Mouse (Mus musculus) lung, postnatal 25 days (tissue): Measurements from ENCODE around the gene Lamtor3.
A peak's percentile ranks its signal among the peaks of the same experiment; 100 is the strongest.
"Not testable (repeated sequence)": the region's sequence is repeated elsewhere in the genome, so short reads cannot be mapped to it uniquely, and the experiment has no call there.

ENCODE experiments used
- DNase-seq: peaks from one replicate; pipeline ENCODE4 v3.0.0; 2022; ENCODE audit warnings: low spot score

Lamtor3 gene

GRCm38 (mm10) chr3:137963508-137963907 lies 45.2 kb downstream of the Lamtor3 start:
- DNase-seq = no peak

- DNase-seq = not testable (repeated sequence)
Measured at GRCm38 (mm10) chr3:137964014-137964413, 45.7 kb downstream of the Lamtor3 start.

- DNase-seq = no peak
Measured at GRCm38 (mm10) chr3:137968105-137968819, 50.0 kb downstream of the Lamtor3 start.

- peak; percentile 57 for DNase-seq
Measured at GRCm38 (mm10) chr3:137968820-137969486, 50.6 kb downstream of the Lamtor3 start.

- DNase-seq = no peak
Measured at GRCm38 (mm10) chr3:137969951-137970350, 51.6 kb downstream of the Lamtor3 start.

GRCm38 (mm10) chr3:137972224-137972623 lies 53.9 kb downstream of the Lamtor3 start:
- DNase-seq = no peak

GRCm38 (mm10) chr3:137972989-137973388 lies 54.7 kb downstream of the Lamtor3 start:
- no peak for DNase-seq

- DNase-seq = no peak
Measured at GRCm38 (mm10) chr3:137974306-137974705, 56.0 kb downstream of the Lamtor3 start.

- no peak for DNase-seq
Measured at GRCm38 (mm10) chr3:137975435-137975834, 57.1 kb downstream of the Lamtor3 start.

- no peak for DNase-seq
Measured at GRCm38 (mm10) chr3:137975856-137976423, 57.6 kb downstream of the Lamtor3 start.

GRCm38 (mm10) chr3:137976943-137977628 lies 58.8 kb downstream of the Lamtor3 start:
- no peak for DNase-seq

GRCm38 (mm10) chr3:137977629-137978041 lies 59.3 kb downstream of the Lamtor3 start:
- no peak for DNase-seq

GRCm38 (mm10) chr3:137978233-137978632 lies 59.9 kb downstream of the Lamtor3 start:
- DNase-seq = no peak
